In genomic region chr15:103766836-103767235, GRCm38 (mm10) we compare ENCODE assay signal across 10 mouse cellular contexts. TPM values are rescaled to one million over a fixed set of nuclear protein-coding genes. Genes with fewer than 3 reads are reported as not detected.
A peak's percentile ranks its signal among the peaks of the same experiment; 100 is the strongest.
DNase-seq lines count a peak whose midpoint lies in the region; ATAC-seq and TF ChIP-seq lines count a peak whose summit lies in the region.
"Not testable (repeated sequence)": the region's sequence is repeated elsewhere in the genome, so short reads cannot be mapped to it uniquely, and the experiment has no call there.
"Had no signal": no experiment of that assay in that cellular context is flagged by ENCODE, and none has a peak within 500 bp of the region (broad histone marks: within the 10 kb centered on the region; RNA-seq: fewer than 3 reads in every experiment).

No protein-coding gene starts in this region.

- 10% methylated on average over 5 of the region's 5 CpGs for WGBS in kidney, postnatal 0 days
- WGBS in limb, embryonic 14.5 days: 4% methylated on average over 4 of the region's 5 CpGs

- H3K9ac ChIP-seq in kidney, postnatal 0 days (ENCODE audit: low read depth, low read length); limb, embryonic 14.5 days (ENCODE audit: low read depth, low read length, severe bottlenecking): not testable (repeated sequence)

- DNase-seq in A20 (ENCODE audit: low read depth, low spot score): peak; percentile 57
- peak; percentile 1 for DNase-seq in adrenal gland, adult 8-10 months
- DNase-seq in kidney, postnatal 0 days (ENCODE audit: low spot score): peak; percentile 62
- DNase-seq in limb, embryonic 14.5 days (ENCODE audit: low spot score): peak; percentile 33
- DNase-seq in naive thymus-derived CD4-positive, alpha-beta T cell, adult 2 months (ENCODE audit: low read depth): peak; percentile 38
- DNase-seq in telencephalon, adult 2 months (ENCODE audit: low read depth, low spot score): peak; percentile 16

- TF ChIP-seq POLR2A in cortical plate, adult 2 months (IDR thresholded peaks at IDR 0.05; ENCODE audit: extremely low read depth, insufficient read depth, low read length); limb, embryonic 14.5 days (IDR thresholded peaks at IDR 0.05; ENCODE audit: borderline replicate concordance, extremely low read depth, insufficient read depth, insufficient read length): not testable (repeated sequence)

- 0 out of 2 replicates have a peak, but pooled peaks have one; percentile 40 for ATAC-seq in granulocyte monocyte progenitor cell, adult 5-6 weeks (replicated peaks; ENCODE audit: poor library complexity, severe bottlenecking)
- not testable (repeated sequence) for ATAC-seq in kidney, postnatal 0 days (replicated peaks; ENCODE audit: low FRiP score, low read depth); limb, embryonic 14.5 days (ENCODE audit: low FRiP score, low read depth)

- H3K36me3 ChIP-seq in kidney, postnatal 0 days (ENCODE audit: insufficient read depth, low read length); limb, embryonic 14.5 days (ENCODE audit: control insufficient read depth, insufficient read depth, low read length): not testable (repeated sequence)

- not testable (repeated sequence) for H3K4me2 ChIP-seq in kidney, postnatal 0 days (ENCODE audit: low read length); limb, embryonic 14.5 days (replicated peaks; ENCODE audit: low read depth, low read length, severe bottlenecking)

- H3K9me3 ChIP-seq in kidney, postnatal 0 days (replicated peaks; ENCODE audit: low read length); limb, embryonic 14.5 days (ENCODE audit: control insufficient read depth, low read length): not testable (repeated sequence)

- H3K27me3 ChIP-seq in kidney, postnatal 0 days (ENCODE audit: insufficient read depth, low read length); limb, embryonic 14.5 days (ENCODE audit: control insufficient read depth, insufficient read depth, low read length): not testable (repeated sequence)

- H3K4me3 ChIP-seq in cortical plate, adult 2 months (ENCODE audit: insufficient read depth, low read length); kidney, postnatal 0 days (replicated peaks; ENCODE audit: low read depth, low read length); limb, embryonic 14.5 days (replicated peaks; ENCODE audit: low read length): not testable (repeated sequence)

- H3K27ac ChIP-seq in cortical plate, adult 2 months (ENCODE audit: insufficient read depth, low read length); kidney, postnatal 0 days; limb, embryonic 14.5 days (replicated peaks; ENCODE audit: low read depth, low read length): not testable (repeated sequence)

- H3K4me1 ChIP-seq in cortical plate, adult 2 months (ENCODE audit: control insufficient read depth, insufficient read depth, low read length); kidney, postnatal 0 days (replicated peaks; ENCODE audit: insufficient read depth, low read length); limb, embryonic 14.5 days (ENCODE audit: control insufficient read depth, insufficient read depth, low read length): not testable (repeated sequence)

- peak; percentile 60 for TF ChIP-seq CTCF in cortical plate, adult 2 months (IDR thresholded peaks at IDR 0.05; ENCODE audit: extremely low read depth, insufficient read depth, low read length)
- TF ChIP-seq CTCF in kidney, postnatal 0 days (IDR thresholded peaks at IDR 0.05; ENCODE audit: low read depth): peak; percentile 83

RNA-seq across cellular contexts. Expression of gene Mucl1, which starts 11.6 kb away (rescaled TPM):
- 1 to 10 TPM in 1 of 4 experiments, under 1 TPM in 2, not detected in 1; 0.65 to 1.1 (median 0.66) TPM for total RNA-seq in adrenal gland, adult 8-10 months (2022)
- polyA plus RNA-seq in cortical plate, adult 2 months (2012; rRNA removed): not detected in 2 replicates
- not detected in 2 replicates for total RNA-seq in granulocyte monocyte progenitor cell, adult 5-6 weeks (2014; fragmentation: Nextera tagmentation)
- total RNA-seq in granulocyte monocyte progenitor cell, adult 5-6 weeks (2017): not detected in 2 replicates
- not detected in 2 replicates for polyA plus RNA-seq in kidney, postnatal 0 days (2015; fragmentation: Nextera tagmentation; extraction: Ambion mirVana)
- polyA plus RNA-seq in limb, embryonic 14.5 days (2012; rRNA removed): not detected in 2 replicates
- not detected in 2 replicates for polyA plus RNA-seq in limb, embryonic 14.5 days (2014; fragmentation: Nextera tagmentation; extraction: Ambion mirVana)
- polyA plus RNA-seq: limb, embryonic 13.5 days; neural tube, embryonic 13.5 days had no signal

Comparison
In these comparisons a context has a peak if more than half of its experiments do, and no peak if none do; other contexts are left out.
1. DNase-seq: peak in every context shown above with its lines; median percentile 62 in kidney, postnatal 0 days; 57 in A20; 38 in naive thymus-derived CD4-positive, alpha-beta T cell, adult 2 months; 33 in limb, embryonic 14.5 days; 16 in telencephalon, adult 2 months; 1 in adrenal gland, adult 8-10 months.